Mouse (Mus musculus) heart, embryonic 10.5 days (tissue): ENCODE measurements around the gene Sh2d5. TPM values are rescaled to one million over a fixed set of nuclear protein-coding genes. Genes with fewer than 3 reads are reported as not detected.
A peak's percentile ranks its signal among the peaks of the same experiment; 100 is the strongest.

Experiments used
- DNase-seq: peaks from one replicate; pipeline ENCODE4 v3.0.0-alpha.2; 2017; ENCODE audit warnings: low spot score
- H3K27ac ChIP-seq: fragments of 300-500 bp; sonication (generic); 2 replicates; pipeline ENCODE4 v1.5.1; 2016; ENCODE audit warnings: mild to moderate bottlenecking
- H3K27me3 ChIP-seq: fragments of 300-500 bp; sonication (generic); 2 replicates; pipeline ENCODE4 v1.6.1; 2016; ENCODE audit warnings: mild to moderate bottlenecking; ENCODE audit not compliant: poor library complexity, insufficient read depth, severe bottlenecking
- H3K36me3 ChIP-seq: fragments of 300-500 bp; sonication (generic); 2 replicates; pipeline ENCODE4 v1.6.1; 2016; ENCODE audit warnings: mild to moderate bottlenecking, moderate library complexity
- H3K4me1 ChIP-seq: fragments of 300-500 bp; sonication (generic); 2 replicates; pipeline ENCODE4 v1.6.1; 2016; ENCODE audit warnings: mild to moderate bottlenecking
- H3K4me3 ChIP-seq: fragments of 300-500 bp; sonication (generic); 2 replicates; pipeline ENCODE4 v1.5.1; 2016; ENCODE audit warnings: mild to moderate bottlenecking, moderate library complexity
- H3K9me3 ChIP-seq: fragments of 300-500 bp; sonication (generic); 2 replicates; pipeline ENCODE4 v1.6.1; 2016; ENCODE audit warnings: mild to moderate bottlenecking, moderate library complexity
- WGBS: fragments of 180-500 bp; shearing (Covaris S2); methylation state at CpG from one replicate; pipeline ENCODE4 v1.1.7; 2016; 5-methylcytosine and 5-hydroxymethylcytosine counted together
- polyA plus RNA-seq: library from polyadenylated mRNA; unstranded; fragments of >200 nt; fragmentation: Nextera tagmentation; extraction: Ambion mirVana; gene quantifications from 2 replicates; pipeline ENCODE4 v1.2.1, GENCODE M21; 2016

Sh2d5 gene
- polyA plus RNA-seq, 1 experiment from 2014 or later = 0.89 TPM

DNA sequence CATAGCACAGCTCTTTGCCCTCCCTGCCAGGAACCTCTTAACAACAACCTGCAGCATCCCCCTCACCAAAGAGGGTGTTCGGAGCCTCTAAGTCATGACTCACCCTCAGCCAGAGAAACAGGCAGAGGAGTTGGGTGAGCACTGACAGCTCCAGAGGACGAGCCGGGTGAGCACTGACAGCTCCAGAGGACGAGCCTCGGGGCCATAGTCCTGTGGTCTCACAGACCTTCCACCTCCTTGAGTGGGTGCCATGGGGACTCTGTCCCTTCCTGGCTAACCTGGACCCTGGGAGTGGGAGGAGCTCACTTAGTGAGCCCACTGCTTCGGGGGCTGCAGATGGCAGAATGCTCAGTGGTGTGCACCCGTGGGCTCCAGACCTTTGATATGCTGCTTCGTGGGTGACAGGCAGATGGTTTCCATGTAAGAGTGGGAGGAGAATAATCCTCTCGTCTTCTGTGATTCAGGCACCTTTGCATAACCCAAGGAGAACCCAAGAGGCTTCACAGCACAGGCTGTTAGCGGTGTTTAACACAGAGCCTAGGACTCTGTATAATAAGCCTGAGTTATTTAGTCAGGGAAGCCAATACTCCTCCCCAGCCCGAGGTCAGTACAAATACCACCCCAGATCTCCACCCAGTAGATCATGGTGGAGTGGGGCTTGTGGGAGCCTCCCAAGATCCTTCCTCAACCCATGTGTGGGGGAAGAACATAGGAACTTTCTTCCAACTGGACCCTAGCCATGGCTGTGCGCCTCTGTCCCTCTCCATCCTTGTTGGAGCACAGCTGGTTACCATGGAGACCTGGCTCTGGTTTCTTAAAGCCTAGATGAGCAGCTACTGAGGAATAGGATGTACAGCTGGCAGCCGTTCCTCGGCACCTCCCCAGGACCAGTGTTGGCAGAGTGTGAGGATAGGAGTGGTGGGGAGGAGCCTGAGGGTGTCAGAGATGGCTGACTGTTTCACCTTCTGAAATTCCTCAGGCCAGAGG is 22.1 kb downstream of the Sh2d5 start:
- no peak for DNase-seq
- Histone ChIP-seq H3K4me3 (no peak overlapping the region), H3K4me1 (peaks cover 9% of the 10 kb centered on the region; the same call in 1 of the 2 replicates), H3K9me3 (0 out of 2 replicates have a peak, but pooled peaks cover under 1% of the 10 kb centered on the region), H3K27me3 (peaks cover 49% of the 10 kb centered on the region), H3K27ac (no peak overlapping the region), H3K36me3 (no peaks in the 10 kb centered on the region)
- 62% methylated on average over 14 of the region's 14 CpGs for WGBS

DNA sequence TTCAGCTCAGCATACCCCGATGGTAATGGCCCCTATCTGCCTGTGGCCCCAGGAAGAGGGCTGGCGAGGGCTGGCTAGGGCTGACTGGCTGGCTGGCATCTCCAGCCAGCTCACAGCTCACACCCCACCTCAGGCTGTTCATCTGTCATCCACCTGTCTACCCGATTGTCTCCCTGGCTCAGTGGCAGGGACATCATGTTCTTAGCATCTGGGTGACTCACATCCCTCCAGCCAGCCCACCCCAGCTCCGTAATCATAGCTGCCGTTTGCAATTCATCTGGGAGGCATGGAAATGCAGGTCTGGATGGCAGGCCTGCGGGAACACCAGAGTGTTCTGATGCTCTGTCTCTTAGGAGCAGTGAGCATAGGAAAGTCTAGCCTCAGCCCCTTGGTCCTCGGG is 28.1 kb downstream of the Sh2d5 start:
- H3K27ac ChIP-seq = no peak overlapping the region
- H3K27me3 ChIP-seq = peaks cover 53% of the 10 kb centered on the region
- 66% methylated on average over 7 of the region's 7 CpGs for WGBS
- H3K4me1 ChIP-seq = 0 out of 2 replicates have a peak, but pooled peaks cover 3% of the 10 kb centered on the region
- no peaks in the 10 kb centered on the region for H3K9me3 ChIP-seq
- H3K4me3 ChIP-seq = no peak overlapping the region
- no peaks in the 10 kb centered on the region for H3K36me3 ChIP-seq
- DNase-seq = no peak

DNA sequence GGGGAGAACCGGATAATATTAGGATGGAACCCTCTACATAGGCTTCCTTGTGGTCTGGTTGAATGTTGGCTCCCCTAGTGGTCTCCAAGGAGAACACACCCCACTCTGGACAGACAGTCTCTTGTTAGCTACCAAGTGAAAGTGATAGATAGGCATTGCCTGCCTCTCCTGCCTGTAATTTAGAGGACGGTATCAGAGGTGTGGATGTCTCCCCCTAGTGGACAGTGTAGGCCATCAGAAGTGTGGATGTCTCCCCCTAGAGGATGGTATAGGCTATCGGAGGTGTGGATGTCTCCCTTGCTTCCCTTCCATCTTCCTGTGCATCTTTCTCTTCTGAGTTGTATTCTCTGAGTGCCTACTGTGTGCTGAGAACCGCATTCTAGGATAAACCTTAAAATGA is 32.6 kb downstream of the Sh2d5 start:
- DNase-seq = peak; percentile 83
- Histone ChIP-seq H3K27ac (no peak overlapping the region), H3K36me3 (no peaks in the 10 kb centered on the region), H3K27me3 (peaks cover 39% of the 10 kb centered on the region), H3K4me1 (no peaks in the 10 kb centered on the region), H3K4me3 (no peak overlapping the region), H3K9me3 (no peaks in the 10 kb centered on the region)
- WGBS = 23% methylated on average over 4 of the region's 4 CpGs

DNA sequence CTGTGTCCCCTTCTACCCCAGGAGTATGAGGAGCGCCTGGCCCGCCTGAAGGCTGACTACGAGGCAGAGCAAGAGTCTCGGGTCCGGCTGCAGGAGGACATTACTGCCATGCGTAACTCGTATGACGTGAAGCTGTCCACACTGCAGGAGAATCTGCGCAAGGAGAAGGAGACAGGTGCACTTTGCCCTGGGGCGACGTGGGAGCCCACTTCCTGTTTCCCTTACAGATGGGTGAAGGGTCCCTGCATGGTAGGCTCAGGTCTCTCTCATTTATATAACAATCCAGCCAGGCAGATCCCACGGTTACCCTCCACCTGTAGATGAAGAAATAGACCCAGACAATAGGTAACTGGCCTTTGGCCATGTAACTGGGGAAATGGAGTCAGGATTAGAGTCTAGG is 36.2 kb downstream of the Sh2d5 start:
- WGBS = 85% methylated on average over 12 of the region's 12 CpGs
- H3K4me3 ChIP-seq = no peak overlapping the region
- no peak for DNase-seq

DNA sequence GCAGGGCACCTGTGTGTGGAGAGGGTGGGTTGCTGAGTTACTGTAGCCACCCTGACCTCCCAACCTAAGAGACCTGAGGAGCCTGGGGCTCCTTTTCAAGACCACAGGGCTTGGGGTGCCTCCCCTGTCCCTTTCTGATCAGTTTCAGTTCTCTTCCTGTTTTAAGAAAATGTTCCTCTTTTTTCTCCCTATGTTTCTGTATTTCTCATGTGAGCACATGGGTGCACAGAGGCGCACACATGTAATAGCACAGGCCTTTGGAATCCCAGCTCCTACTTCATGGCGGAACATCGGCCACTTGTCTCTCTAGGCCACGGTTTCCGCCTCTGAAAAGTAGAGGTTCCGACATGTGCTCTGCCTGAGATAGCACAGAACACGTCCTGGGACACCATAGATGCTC is 38.5 kb downstream of the Sh2d5 start:
- no peaks in the 10 kb centered on the region for H3K9me3 ChIP-seq
- H3K27me3 ChIP-seq = peaks cover 21% of the 10 kb centered on the region; the same call in 1 of the 2 replicates
- no peak overlapping the region for H3K4me3 ChIP-seq
- 76% methylated on average over 7 of the region's 7 CpGs for WGBS
- DNase-seq = no peak
- no peaks in the 10 kb centered on the region for H3K36me3 ChIP-seq
- H3K4me1 ChIP-seq = no peaks in the 10 kb centered on the region
- H3K27ac ChIP-seq = no peak overlapping the region

More for the DNA sequence above, 36.2 kb downstream of the Sh2d5 start:
- Histone ChIP-seq H3K4me1 (no peaks in the 10 kb centered on the region), H3K36me3 (no peaks in the 10 kb centered on the region), H3K9me3 (no peaks in the 10 kb centered on the region), H3K27ac (no peak overlapping the region), H3K27me3 (peaks cover 26% of the 10 kb centered on the region; the same call in 1 of the 2 replicates)

DNA sequence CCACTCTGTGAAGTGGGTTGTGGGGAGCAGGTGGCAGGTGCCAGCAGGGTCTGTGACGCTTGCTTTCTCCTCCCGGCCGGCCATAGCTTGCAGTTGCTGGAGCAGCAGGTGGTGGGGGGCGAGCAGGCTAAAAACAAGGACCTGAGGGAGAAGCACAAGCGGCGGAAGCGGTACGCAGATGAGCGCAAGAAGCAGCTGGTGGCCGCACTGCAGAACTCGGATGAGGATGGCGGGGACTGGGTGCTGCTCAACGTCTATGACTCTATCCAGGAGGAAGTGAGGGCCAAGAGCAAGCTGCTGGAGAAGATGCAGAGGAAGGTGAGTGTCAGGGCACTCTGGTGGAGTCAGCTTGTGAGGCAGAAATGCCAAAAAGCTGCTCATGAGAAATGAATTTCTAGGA is 41.8 kb downstream of the Sh2d5 start:
- no peak for DNase-seq
- Histone ChIP-seq H3K4me3 (no peak overlapping the region), H3K36me3 (no peaks in the 10 kb centered on the region), H3K4me1 (no peaks in the 10 kb centered on the region), H3K27me3 (peaks cover 18% of the 10 kb centered on the region; the same call in 1 of the 2 replicates), H3K9me3 (no peaks in the 10 kb centered on the region), H3K27ac (no peak overlapping the region)
- 85% methylated on average over 13 of the region's 13 CpGs for whole genome bisulfite sequencing

DNA sequence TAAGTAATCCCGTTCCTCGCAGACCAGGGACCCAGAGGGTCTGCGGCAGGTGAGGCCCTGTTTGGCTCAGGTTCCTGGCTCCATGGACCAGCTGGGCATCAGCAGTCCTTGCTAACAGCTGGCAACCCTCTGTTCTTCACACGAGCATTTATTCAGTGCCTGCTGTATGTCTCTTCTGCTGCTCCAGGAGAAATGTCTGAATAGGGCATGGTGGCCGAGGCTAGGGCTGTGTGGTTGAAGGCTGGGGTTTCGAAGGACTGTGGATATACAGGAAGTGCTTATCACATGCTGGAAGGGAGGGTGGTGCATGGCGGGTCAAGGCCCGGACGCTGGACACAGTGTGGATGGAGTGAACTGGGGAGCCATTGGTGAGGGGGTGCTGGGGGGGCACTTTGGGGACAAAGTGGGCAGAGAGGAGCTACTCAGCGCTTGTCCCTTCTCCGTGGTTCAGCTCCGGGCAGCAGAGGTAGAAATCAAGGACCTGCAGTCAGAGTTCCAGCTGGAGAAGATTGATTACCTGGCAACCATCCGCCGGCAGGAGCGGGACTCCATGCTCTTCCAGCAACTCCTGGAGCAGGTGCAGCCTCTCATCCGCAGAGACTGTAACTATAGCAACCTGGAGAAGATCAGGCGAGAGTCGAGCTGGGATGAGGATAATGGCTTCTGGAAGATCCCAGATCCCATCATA is 43.2 kb downstream of the Sh2d5 start:
- DNase-seq = no peak
- Histone ChIP-seq H3K27me3 (peaks cover 4% of the 10 kb centered on the region; the same call in 1 of the 2 replicates), H3K4me1 (no peaks in the 10 kb centered on the region), H3K4me3 (no peak overlapping the region), H3K36me3 (no peaks in the 10 kb centered on the region), H3K27ac (no peak overlapping the region), H3K9me3 (no peaks in the 10 kb centered on the region)
- 81% methylated on average over 18 of the region's 18 CpGs for WGBS

DNA sequence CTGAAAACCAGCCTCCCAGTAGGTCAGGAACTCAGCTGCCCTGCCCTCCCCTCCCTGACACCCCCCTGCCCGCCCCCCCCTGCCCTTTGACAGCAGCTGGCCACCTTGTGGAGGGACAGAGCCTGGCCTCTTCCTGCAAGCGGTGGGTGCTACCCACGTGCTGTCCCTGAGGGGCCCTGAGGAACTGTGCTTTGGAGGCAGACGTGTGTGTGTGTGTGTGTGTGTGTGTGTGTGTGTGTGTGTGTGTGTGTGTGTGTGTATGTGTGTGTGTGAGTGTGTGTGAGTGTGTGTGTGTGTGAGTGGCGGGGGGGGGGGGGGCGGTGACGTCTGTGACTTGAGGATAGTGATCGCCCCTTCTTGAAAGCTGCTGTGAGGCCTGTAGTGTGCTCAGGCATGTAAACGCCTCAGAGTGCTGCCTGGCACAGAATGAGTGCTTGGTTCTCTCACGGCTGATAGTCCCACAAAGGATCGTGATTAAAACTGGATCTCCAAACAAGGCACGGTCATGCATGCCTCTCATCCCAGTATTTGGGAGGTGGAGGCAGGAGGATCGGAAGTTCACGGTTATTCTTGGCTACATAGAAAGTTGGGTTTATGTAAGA is 43.8 kb downstream of the Sh2d5 start:
- Histone ChIP-seq H3K4me1 (no peaks in the 10 kb centered on the region), H3K27ac (no peak overlapping the region), H3K4me3 (no peak overlapping the region), H3K9me3 (no peaks in the 10 kb centered on the region), H3K36me3 (no peaks in the 10 kb centered on the region), H3K27me3 (peaks cover 4% of the 10 kb centered on the region; the same call in 1 of the 2 replicates)
- 78% methylated on average over 10 of the region's 14 CpGs for WGBS
- no peak for DNase-seq

DNA sequence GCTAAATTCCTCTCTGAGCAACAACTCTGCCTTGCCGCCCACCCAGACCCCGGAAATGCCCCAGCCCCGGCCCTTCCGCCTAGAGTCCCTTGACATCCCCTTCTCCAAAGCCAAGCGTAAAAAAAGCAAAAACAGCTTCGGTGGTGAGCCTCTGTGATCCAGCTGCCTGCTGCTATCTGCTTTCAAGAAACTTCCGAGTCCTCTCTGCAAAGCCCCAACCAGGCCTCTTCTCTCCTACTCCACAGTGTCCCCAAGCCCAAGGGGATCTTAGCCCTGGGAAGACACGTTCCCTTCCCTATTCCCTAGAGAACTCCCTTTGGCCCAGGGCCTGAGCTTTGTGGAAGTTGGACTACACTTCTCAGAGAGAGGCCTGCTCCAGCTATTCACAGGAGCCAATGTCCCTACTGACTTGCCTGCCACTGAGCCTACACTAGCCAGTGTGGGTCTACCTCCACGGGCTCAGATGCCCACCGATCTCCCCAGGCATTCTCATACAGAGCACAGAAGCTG is 51.1 kb downstream of the Sh2d5 start:
- Histone ChIP-seq H3K9me3 (no peaks in the 10 kb centered on the region), H3K4me3 (no peak overlapping the region), H3K27me3 (no peaks in the 10 kb centered on the region), H3K36me3 (peaks cover under 1% of the 10 kb centered on the region; the same call in 1 of the 2 replicates), H3K4me1 (peaks cover 22% of the 10 kb centered on the region), H3K27ac (no peak overlapping the region)
- 79% methylated on average over 10 of the region's 10 CpGs for WGBS
- no peak for DNase-seq

DNA sequence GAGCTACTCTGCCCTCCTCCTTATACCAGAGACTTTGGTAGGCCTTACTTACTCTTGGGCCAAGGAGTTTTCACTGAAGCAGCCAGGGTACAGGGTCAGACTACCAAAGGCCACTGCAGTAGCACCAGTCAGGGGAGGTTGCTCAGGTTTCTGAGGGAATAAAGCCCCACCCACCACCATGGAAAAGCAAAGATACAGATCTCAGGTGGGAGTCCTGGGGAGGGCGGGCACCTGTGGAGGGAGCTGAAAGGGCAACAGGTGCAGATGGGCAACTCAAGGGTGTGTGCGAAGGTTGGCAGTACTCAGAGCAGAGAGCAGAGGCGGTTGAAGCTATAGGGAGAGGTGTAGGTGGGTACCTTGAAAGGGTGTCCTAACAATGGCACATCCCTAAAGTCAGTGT is 52.8 kb downstream of the Sh2d5 start:
- DNase-seq = no peak
- 87% methylated on average over 3 of the region's 3 CpGs for WGBS
- no peak overlapping the region for H3K27ac ChIP-seq
- peaks cover 17% of the 10 kb centered on the region for H3K36me3 ChIP-seq
- H3K4me1 ChIP-seq = peaks cover 22% of the 10 kb centered on the region
- H3K4me3 ChIP-seq = 0 out of 2 replicates have a peak overlapping the region, but pooled peaks have one; percentile 98
- no peaks in the 10 kb centered on the region for H3K27me3 ChIP-seq
- H3K9me3 ChIP-seq = no peaks in the 10 kb centered on the region

DNA sequence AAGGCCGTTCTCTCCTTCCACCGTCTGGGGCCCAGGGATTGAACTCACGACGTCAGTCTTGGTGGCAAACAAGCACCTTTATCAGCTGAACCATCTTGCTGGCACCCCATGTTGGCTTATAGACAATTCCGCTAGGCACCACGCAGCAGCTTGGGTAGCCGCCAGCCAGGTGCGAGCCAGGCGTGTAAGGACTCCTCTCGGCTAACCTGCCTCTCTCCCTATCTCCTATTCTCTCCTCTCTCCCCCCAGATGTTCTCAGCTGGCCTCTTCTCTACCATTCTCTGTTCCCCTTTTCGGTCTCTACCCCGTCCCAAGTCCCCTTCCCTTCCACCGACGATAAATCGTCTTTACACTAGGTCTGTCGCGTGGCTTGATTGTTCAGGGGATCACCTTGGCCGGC is 53.5 kb downstream of the Sh2d5 start:
- H3K27ac ChIP-seq = peak overlapping the region; percentile 93
- DNase-seq = no peak
- peaks cover 25% of the 10 kb centered on the region for H3K36me3 ChIP-seq
- H3K4me1 ChIP-seq = peaks cover 22% of the 10 kb centered on the region
- H3K4me3 ChIP-seq = peak overlapping the region; percentile 98
- H3K27me3 ChIP-seq = no peaks in the 10 kb centered on the region
- WGBS = 20% methylated on average over 18 of the region's 18 CpGs
- no peaks in the 10 kb centered on the region for H3K9me3 ChIP-seq

DNA sequence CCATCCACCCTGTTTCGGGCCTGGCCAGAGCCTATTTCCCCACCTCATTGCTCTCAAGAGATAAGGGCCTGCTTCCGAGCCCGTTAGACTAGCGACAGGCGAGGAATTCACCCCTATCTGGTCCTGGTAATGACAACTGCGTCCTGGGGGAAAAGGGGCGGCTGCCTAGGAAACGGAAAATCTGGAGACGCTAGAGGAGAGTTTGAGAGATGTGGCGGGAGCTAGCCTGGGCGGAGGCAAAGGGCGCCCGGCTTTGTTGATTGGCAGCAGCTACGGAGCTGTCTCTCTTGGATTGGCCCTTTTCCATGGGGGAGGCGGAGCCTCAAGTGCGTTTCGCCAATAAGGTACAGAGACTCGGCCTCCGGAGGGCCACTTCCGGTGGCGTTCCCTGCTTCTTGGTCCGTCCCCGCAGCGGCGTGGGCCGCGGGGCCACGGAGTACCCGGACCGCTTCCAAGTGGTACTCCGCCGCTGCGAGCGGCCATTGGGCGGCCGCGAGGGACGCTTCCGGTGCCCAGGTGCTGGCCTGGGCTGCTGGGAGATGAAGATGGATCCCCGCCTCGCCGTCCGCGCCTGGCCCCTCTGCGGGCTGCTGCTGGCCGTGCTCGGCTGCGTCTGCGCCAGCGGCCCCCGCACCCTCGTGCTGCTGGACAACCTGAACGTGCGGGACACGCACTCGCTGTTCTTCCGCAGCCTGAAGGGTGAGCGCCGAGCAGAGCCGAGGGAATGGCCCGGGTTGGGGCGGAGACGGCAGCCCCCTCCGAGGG is 54.3 kb downstream of the Sh2d5 start, which contains the start of gene Ddost:
Ddost (plus strand) TSS at position 391 of the 765 bp plus-strand sequence.
- WGBS = under 1% methylated on average over 64 of the region's 64 CpGs
- peak within 1 kb of the TSS; percentile 98 for H3K4me3 ChIP-seq
- H3K36me3 ChIP-seq = peaks cover 32% of the 10 kb centered on the region
- DNase-seq = peak; percentile 99
- H3K9me3 ChIP-seq = no peaks in the 10 kb centered on the region
- peak within 1 kb of the TSS; percentile 93 for H3K27ac ChIP-seq
- H3K27me3 ChIP-seq = no peaks in the 10 kb centered on the region
- H3K4me1 ChIP-seq = peaks cover 22% of the 10 kb centered on the region
